Mouse (Mus musculus) MEL (cell line): ENCODE results near the gene Slc35b2. TPM values are rescaled to one million over a fixed set of nuclear protein-coding genes. Genes with fewer than 3 reads are reported as not detected.

Experiments used
- DNase-seq: peaks from one replicate; pipeline ENCODE4 v3.0.0; 2011; ENCODE audit warnings: low read depth, low spot score
- H3K27ac ChIP-seq: 2 replicates; pipeline ENCODE4 v1.5.1; 2012; ENCODE audit warnings: low read depth, mild to moderate bottlenecking, control low read depth, low read length, moderate library complexity; ENCODE audit not compliant: control insufficient read depth
- H3K27me3 ChIP-seq, 2 experiments: fragments of 150-350 bp in 1 of 2; sonication (generic) in 1 of 2; 2 replicates each; pipeline ENCODE4 v1.6.1; 2012; ENCODE audit warnings: low read length in 2 of 2, mild to moderate bottlenecking in 2 of 2, improper control_type of control experiment in 1 of 2, moderate library complexity in 1 of 2; ENCODE audit not compliant: insufficient read depth in 2 of 2, control insufficient read depth in 1 of 2
- H3K36me3 ChIP-seq, 2 experiments: 2 replicates each; pipeline ENCODE4 v1.6.1; 2012 to 2014; ENCODE audit warnings: low read length in 2 of 2, improper control_type of control experiment in 1 of 2, inconsistent platforms in 1 of 2, mild to moderate bottlenecking in 1 of 2; ENCODE audit not compliant: insufficient read depth in 2 of 2, control insufficient read depth in 1 of 2
- H3K4me1 ChIP-seq, 2 experiments: fragments of 150-350 bp in 1 of 2; sonication (generic) in 1 of 2; 2 replicates each; pipeline ENCODE4 v1.6.1; 2012; ENCODE audit warnings: low read length in 2 of 2, improper control_type of control experiment in 1 of 2, mild to moderate bottlenecking in 1 of 2; ENCODE audit not compliant: insufficient read depth in 2 of 2, control insufficient read depth in 1 of 2
- H3K4me3 ChIP-seq, 2 experiments: fragments of 150-350 bp in 1 of 2; sonication (generic) in 1 of 2; 2 replicates each; pipeline ENCODE4 v1.5.1; 2012; ENCODE audit warnings: low read depth in 2 of 2, low read length in 2 of 2, mild to moderate bottlenecking in 2 of 2, moderate library complexity in 2 of 2, control low read depth in 1 of 2, improper control_type of control experiment in 1 of 2; ENCODE audit not compliant: control insufficient read depth in 1 of 2, insufficient read depth in 1 of 2
- H3K79me2 ChIP-seq: 2 replicates; pipeline ENCODE4 v1.6.1; 2012; ENCODE audit warnings: mild to moderate bottlenecking, low read length, moderate library complexity; ENCODE audit not compliant: control insufficient read depth, poor library complexity, insufficient read depth
- H3K9ac ChIP-seq: 2 replicates; pipeline ENCODE4 v1.6.1; 2012; ENCODE audit warnings: low read depth, mild to moderate bottlenecking, control low read depth, low read length, moderate library complexity; ENCODE audit not compliant: control insufficient read depth, poor library complexity, severe bottlenecking
- H3K9me3 ChIP-seq: fragments of 150-350 bp; sonication (generic); replicated peaks from 2 replicates; pipeline ENCODE4 v1.6.1; 2012; ENCODE audit warnings: mild to moderate bottlenecking, low read length, improper control_type of control experiment, moderate library complexity; ENCODE audit not compliant: insufficient read depth
- BHLHE40 ChIP-seq: IDR thresholded peaks from 2 replicates; pipeline ENCODE4 v1.6.1; 2012; ENCODE audit warnings: low read depth, mild to moderate bottlenecking, inconsistent platforms, low read length, improper control_type of control experiment, borderline replicate concordance
- CHD2 ChIP-seq: IDR thresholded peaks from 2 replicates; pipeline ENCODE4 v1.6.1; 2011; ENCODE audit warnings: low read length, improper control_type of control experiment
- CTCF ChIP-seq, 3 experiments: IDR thresholded peaks in 2 of 3; conservative IDR thresholded peaks in 1 of 3; 2 replicates each; pipeline ENCODE4 v1.5.1; 2011 to 2012; ENCODE audit warnings: low read length in 3 of 3, low read depth in 2 of 3, mild to moderate bottlenecking in 2 of 3, improper control_type of control experiment in 1 of 3, inconsistent platforms in 1 of 3, mixed read lengths in 1 of 3, moderate library complexity in 1 of 3; ENCODE audit not compliant: control insufficient read depth in 1 of 3, insufficient read depth in 1 of 3, poor library complexity in 1 of 3, severe bottlenecking in 1 of 3
- ELF1 ChIP-seq: IDR thresholded peaks from 2 replicates; pipeline ENCODE4 v1.6.1; 2014; ENCODE audit warnings: low read depth, mild to moderate bottlenecking, inconsistent platforms, low read length, improper control_type of control experiment, moderate library complexity
- GABPA ChIP-seq: IDR thresholded peaks from 2 replicates; pipeline ENCODE4 v1.6.1; 2012; ENCODE audit warnings: low read depth, mild to moderate bottlenecking, inconsistent platforms, low read length, improper control_type of control experiment, moderate library complexity
- GATA1 ChIP-seq: IDR thresholded peaks from 2 replicates; pipeline ENCODE4 v1.6.1; 2011; ENCODE audit warnings: low read depth, low read length, improper control_type of control experiment
- HCFC1 ChIP-seq: IDR thresholded peaks from 2 replicates; pipeline ENCODE4 v1.6.1; 2012; ENCODE audit warnings: low read depth, mild to moderate bottlenecking, inconsistent platforms, low read length, improper control_type of control experiment, moderate library complexity
- KAT2A ChIP-seq: conservative IDR thresholded peaks from 2 replicates; pipeline ENCODE4 v1.6.1; 2012; ENCODE audit warnings: low read depth, low read length, improper control_type of control experiment, inconsistent platforms
- MAFK ChIP-seq: IDR thresholded peaks from 2 replicates; pipeline ENCODE4 v1.6.1; 2011; ENCODE audit warnings: low read depth, mild to moderate bottlenecking, low read length, improper control_type of control experiment, borderline replicate concordance
- MEF2A ChIP-seq: IDR thresholded peaks from 2 replicates; pipeline ENCODE4 v1.6.1; 2014; ENCODE audit warnings: low read depth, mild to moderate bottlenecking, inconsistent platforms, low read length, improper control_type of control experiment; ENCODE audit not compliant: poor library complexity, insufficient replicate concordance, severe bottlenecking; ENCODE audit errors: extremely low read depth
- MYB ChIP-seq: IDR thresholded peaks from 2 replicates; pipeline ENCODE4 v1.6.1; 2011; ENCODE audit warnings: mild to moderate bottlenecking, low read depth, low read length, improper control_type of control experiment
- MYC ChIP-seq: IDR thresholded peaks from 2 replicates; pipeline ENCODE4 v1.6.1; 2011; ENCODE audit warnings: low read depth, mild to moderate bottlenecking, low read length, improper control_type of control experiment, moderate library complexity
- NELFE ChIP-seq: IDR thresholded peaks from 2 replicates; pipeline ENCODE4 v1.6.1; 2011; ENCODE audit warnings: low read depth, low read length, improper control_type of control experiment
- POLR2A ChIP-seq, 2 experiments: IDR thresholded peaks; 2 replicates each; pipeline ENCODE4 v1.6.1; 2011 to 2012; ENCODE audit warnings: low read length in 2 of 2, mild to moderate bottlenecking in 2 of 2, control low read depth in 1 of 2, improper control_type of control experiment in 1 of 2, low read depth in 1 of 2, moderate library complexity in 1 of 2; ENCODE audit not compliant: control insufficient read depth in 1 of 2, insufficient read depth in 1 of 2, poor library complexity in 1 of 2
- POLR2AphosphoS2 ChIP-seq: IDR thresholded peaks from 2 replicates; pipeline ENCODE4 v1.6.1; 2011; ENCODE audit warnings: low read length, improper control_type of control experiment
- POLR2AphosphoS5 ChIP-seq: IDR thresholded peaks from 2 replicates; pipeline ENCODE4 v1.6.1; 2012; ENCODE audit warnings: low read depth, borderline replicate concordance, mild to moderate bottlenecking, inconsistent platforms, low read length, moderate library complexity, mixed read lengths
- TAL1 ChIP-seq: IDR thresholded peaks from 2 replicates; pipeline ENCODE4 v1.6.1; 2012; ENCODE audit warnings: mild to moderate bottlenecking, inconsistent platforms, low read length, moderate library complexity, mixed read lengths
- TBP ChIP-seq: IDR thresholded peaks from 2 replicates; pipeline ENCODE4 v1.8.0; 2011; ENCODE audit warnings: low read depth, low read length, improper control_type of control experiment
- UBTF ChIP-seq: IDR thresholded peaks from 2 replicates; pipeline ENCODE4 v1.6.1; 2012; ENCODE audit warnings: low read depth, mild to moderate bottlenecking, inconsistent platforms, low read length, improper control_type of control experiment, moderate library complexity, borderline replicate concordance; ENCODE audit not compliant: insufficient read depth
- USF2 ChIP-seq, 2 experiments: IDR thresholded peaks; 2 replicates each; pipeline ENCODE4 v1.6.1; 2011 to 2012; ENCODE audit warnings: improper control_type of control experiment in 2 of 2, low read length in 2 of 2, borderline replicate concordance in 1 of 2, inconsistent platforms in 1 of 2, low read depth in 1 of 2, mild to moderate bottlenecking in 1 of 2; ENCODE audit not compliant: insufficient read depth in 1 of 2
- ZMIZ1 ChIP-seq: IDR thresholded peaks from 2 replicates; pipeline ENCODE4 v1.6.1; 2012; ENCODE audit warnings: low read depth, mild to moderate bottlenecking, inconsistent platforms, low read length, improper control_type of control experiment, moderate library complexity
- ZNF384 ChIP-seq: IDR thresholded peaks from 2 replicates; pipeline ENCODE4 v1.6.1; 2012; ENCODE audit warnings: low read depth, mild to moderate bottlenecking, inconsistent platforms, low read length, improper control_type of control experiment
- polyA plus RNA-seq, 2 experiments: library from polyadenylated mRNA; stranded (reverse) in 1 of 2; unstranded in 1 of 2; fragments of >175 nt in 1 of 2; fragments of >200 nt in 1 of 2; gene quantifications; 2 replicates each; pipeline versions ENCODE4 v1.2.1 to v1.2.4; 2012; ENCODE audit warnings: low replicate concordance in 2 of 2, low read depth in 1 of 2; ENCODE audit not compliant: insufficient read length in 2 of 2, insufficient read depth in 1 of 2, missing spikeins in 1 of 2
- total RNA-seq: library from RNA; depleted of rRNA; stranded (reverse); fragments of 300-350 nt; gene quantifications from 2 replicates; pipeline ENCODE4 v1.2.3, GENCODE M21; 2012

Slc35b2 gene
- total and polyA plus RNA-seq, 3 experiments, result 81.7 to 111 TPM; not detected in 1

- Histone ChIP-seq H3K4me3 (no peak within 1 kb of the TSS), H3K27me3 (no peaks in the 10 kb centered on the region), H3K9ac (no peak within 1 kb of the TSS), H3K27ac (no peak within 1 kb of the TSS), H3K36me3 (peaks cover 0 to 15% of the 10 kb centered on the region in 2 experiments; a peak in 2 of 4 replicates), H3K79me2 (no peaks in the 10 kb centered on the region), H3K4me1 (peaks cover 12 to 15% of the 10 kb centered on the region in 2 experiments), H3K9me3 (no peaks in the 10 kb centered on the region)
- DNase-seq, result no peak
- TF ChIP-seq TBP, result no peak
- TF ChIP-seq CTCF (IDR thresholded peaks at IDR 0.05 in 2 of 3, conservative IDR thresholded peaks at IDR 0.05 in 1 of 3; ENCODE audit: control insufficient read depth in 1 of 3, insufficient read depth in 1 of 3, low read depth in 2 of 3, low read length in 3 of 3, poor library complexity in 1 of 3, severe bottlenecking in 1 of 3), result no peak
- TF ChIP-seq USF2 (IDR thresholded peaks at IDR 0.05; ENCODE audit: borderline replicate concordance in 1 of 2, insufficient read depth in 1 of 2, low read depth in 1 of 2, low read length in 2 of 2), result no peak
- TF ChIP-seq GABPA, result no peak
- TF ChIP-seq MYC, result no peak
- no peak for TF ChIP-seq GATA1
- TF ChIP-seq MAFK, result no peak
- no peak for TF ChIP-seq UBTF
- no peak for TF ChIP-seq POLR2AphosphoS2
- TF ChIP-seq KAT2A, result no peak
- TF ChIP-seq HCFC1, result no peak
- no peak for TF ChIP-seq TAL1
- TF ChIP-seq BHLHE40, result no peak
- no peak for TF ChIP-seq MEF2A
- no peak for TF ChIP-seq ZNF384
- TF ChIP-seq NELFE, result no peak
- TF ChIP-seq ELF1, result no peak
- no peak for TF ChIP-seq POLR2AphosphoS5
- no peak for TF ChIP-seq ZMIZ1
These were observed 38.2 kb downstream of the Slc35b2 start, which contains the start of gene Mymx for GRCm38 (mm10) chr17:45601877-45602304. Gene Mymx (minus strand): TSS chr17:45602102.

GRCm38 (mm10) chr17:45602984-45603383, 39.3 kb downstream of the Slc35b2 start:
- no peaks in the 10 kb centered on the region for H3K79me2 ChIP-seq
- no peaks in the 10 kb centered on the region for H3K9me3 ChIP-seq
- no peak overlapping the region for H3K9ac ChIP-seq
- TF ChIP-seq CHD2, result no peak
- no peak for TF ChIP-seq POLR2A (IDR thresholded peaks at IDR 0.05; ENCODE audit: control insufficient read depth in 1 of 2, insufficient read depth in 1 of 2, low read depth in 1 of 2, low read length in 2 of 2, poor library complexity in 1 of 2)
- TF ChIP-seq BHLHE40, result no peak
- TF ChIP-seq POLR2AphosphoS5, result no peak
- no peak for TF ChIP-seq MYB
- H3K27me3 ChIP-seq, result no peaks in the 10 kb centered on the region
- no peak for DNase-seq
- H3K36me3 ChIP-seq, result peaks cover 0 to 12% of the 10 kb centered on the region in 2 experiments; a peak in 2 of 4 replicates
- H3K4me1 ChIP-seq, result peaks cover 9 to 11% of the 10 kb centered on the region in 2 experiments
- no peak overlapping the region for H3K27ac ChIP-seq
- no peak overlapping the region for H3K4me3 ChIP-seq
